Mouse (Mus musculus) thymus, postnatal 4 days (tissue): ENCODE results near the gene Gm15517.
A peak's percentile ranks its signal among the peaks of the same experiment; 100 is the strongest.
"Not testable (repeated sequence)": the region's sequence is repeated elsewhere in the genome, so short reads cannot be mapped to it uniquely, and the experiment has no call there.

Source experiments
- DNase-seq: peaks from one replicate; pipeline ENCODE4 v3.0.0; 2021

Gene Gm15517

GRCm38 (mm10) chr7:44261147-44261546, at the start of gene Gm15517:
TSS of gene Gm15517 (plus strand) at chr7:44261447.
- DNase-seq, result no peak

- DNase-seq, result no peak
These were observed 45.6 kb upstream of the Gm15517 start, which contains the start of gene Klk1b5 for GRCm38 (mm10) chr7:44215645-44216044. TSS of gene Klk1b5 (plus strand) at chr7:44215945.

DNA sequence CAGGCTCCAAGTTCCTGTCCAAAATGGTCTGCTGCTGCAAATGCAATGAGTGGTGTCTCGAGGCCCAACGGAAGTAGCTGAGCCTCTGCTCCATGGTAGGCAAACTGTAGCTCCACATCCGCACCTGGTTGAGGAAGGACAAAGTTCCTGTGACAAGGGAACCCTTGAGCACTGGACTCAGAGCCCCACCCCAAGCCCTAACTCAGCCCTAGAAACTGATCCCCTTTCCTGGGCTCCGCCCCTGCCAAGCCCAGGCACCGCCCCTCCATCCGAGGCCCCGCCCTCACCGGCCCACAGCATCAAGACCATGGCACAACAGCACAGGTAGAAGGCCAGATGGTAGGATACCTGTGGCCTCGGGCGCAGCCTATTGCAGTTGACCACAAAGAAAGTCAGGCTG, 39.6 kb upstream of the Gm15517 start:
- DNase-seq, result not testable (repeated sequence)

- not testable (repeated sequence) for DNase-seq
These were observed 38.9 kb upstream of the Gm15517 start for GRCm38 (mm10) chr7:44222335-44222734.

DNA sequence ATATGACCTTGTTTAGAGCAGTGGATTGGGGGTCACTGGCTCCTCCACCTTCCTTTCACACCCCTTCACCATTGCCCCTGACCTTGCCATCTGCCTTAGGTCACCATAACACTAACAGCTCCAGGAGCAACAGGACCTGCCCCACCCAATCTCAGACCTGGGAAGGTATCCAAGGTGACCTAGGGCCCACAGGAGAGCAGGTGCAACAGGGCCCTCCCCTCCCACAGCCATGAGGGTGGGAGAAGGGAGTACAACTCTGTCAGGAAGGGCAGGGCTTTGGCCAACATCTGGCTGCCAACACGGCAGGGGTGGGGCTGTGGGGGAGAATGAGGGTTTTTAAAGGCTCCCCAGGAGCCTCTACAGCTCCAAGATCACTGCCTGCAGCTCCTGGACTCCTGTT, 36.2 kb upstream of the Gm15517 start, which contains the start of gene Klk1:
Gene Klk1 (plus strand): TSS at position 285 of the 400 bp plus-strand sequence.
- DNase-seq, result no peak

DNA sequence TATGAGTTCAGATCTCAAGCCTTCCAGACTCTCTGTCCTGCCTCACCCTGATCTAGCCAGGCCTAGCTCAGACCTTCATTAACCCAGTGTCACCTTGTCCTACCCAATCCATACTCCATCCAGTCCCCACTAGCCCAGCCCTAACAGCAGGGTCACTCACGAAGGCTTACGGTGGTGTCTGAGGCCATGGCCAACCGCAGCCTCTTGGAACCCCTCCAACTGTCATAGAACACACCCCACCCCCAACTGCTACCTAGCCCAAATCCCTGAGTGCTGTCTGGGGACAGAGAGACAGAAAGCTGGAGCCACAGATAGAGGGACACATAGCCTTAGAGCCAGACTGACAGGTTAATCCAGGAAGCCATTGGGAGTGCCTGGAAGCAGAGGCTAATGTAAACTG, 25.3 kb upstream of the Gm15517 start, which contains the start of gene Gm36864:
Gene Gm36864 (plus strand): TSS at position 269 of the 400 bp plus-strand sequence.
- no peak for DNase-seq

- no peak for DNase-seq
These were observed 21.3 kb upstream of the Gm15517 start for GRCm38 (mm10) chr7:44239913-44240312.

DNA sequence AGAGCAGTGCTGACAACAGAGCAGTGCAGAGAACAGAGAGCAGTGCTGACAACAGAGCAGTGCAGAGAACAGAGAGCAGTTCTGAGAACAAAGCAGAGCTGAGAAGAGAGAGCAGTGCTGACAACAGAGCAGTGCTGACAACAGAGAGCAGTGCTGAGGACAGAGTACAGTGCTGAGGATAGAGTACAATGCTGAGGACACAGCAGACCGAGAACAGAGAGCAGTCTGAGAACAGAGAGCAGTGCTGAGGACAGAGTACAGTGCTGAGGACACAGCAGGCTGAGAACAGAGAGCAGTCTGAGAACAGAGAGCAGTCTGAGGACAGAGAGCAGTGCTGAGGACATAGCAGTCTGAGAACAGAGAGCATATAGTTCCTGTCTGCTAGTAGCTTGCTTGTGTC, 20.5 kb upstream of the Gm15517 start:
- DNase-seq, result no peak

- no peak for DNase-seq
These were observed 20.1 kb upstream of the Gm15517 start for GRCm38 (mm10) chr7:44241163-44241562.

DNA sequence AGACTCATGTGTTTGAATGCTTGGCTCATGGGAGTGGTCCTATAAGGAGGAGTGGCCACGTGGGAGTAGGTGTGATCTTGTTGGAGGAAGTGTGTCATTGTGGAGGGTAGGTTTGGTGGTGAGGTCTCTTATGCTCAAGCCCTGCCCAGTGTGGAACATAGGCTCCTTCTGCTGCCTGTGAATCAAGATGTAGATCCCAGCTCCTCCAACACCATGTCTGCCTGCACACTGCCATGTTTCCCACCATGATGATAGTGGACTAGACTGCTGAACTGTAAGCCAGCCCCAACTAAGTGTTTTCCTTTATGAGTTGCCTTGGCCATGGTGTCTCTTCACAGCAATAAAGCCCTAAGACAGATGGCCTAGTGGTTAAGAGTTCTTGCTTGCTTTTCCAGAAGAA, 17.2 kb upstream of the Gm15517 start:
- DNase-seq, result no peak

GRCm38 (mm10) chr7:44246055-44246983, 14.9 kb upstream of the Gm15517 start, which contains the start of the genes 1700028J19Rik and 2410002F23Rik:
TSS of gene 1700028J19Rik (minus strand) at chr7:44246695.
TSS of gene 2410002F23Rik (plus strand) at chr7:44246722.
- DNase-seq, result peak; percentile 96

DNA sequence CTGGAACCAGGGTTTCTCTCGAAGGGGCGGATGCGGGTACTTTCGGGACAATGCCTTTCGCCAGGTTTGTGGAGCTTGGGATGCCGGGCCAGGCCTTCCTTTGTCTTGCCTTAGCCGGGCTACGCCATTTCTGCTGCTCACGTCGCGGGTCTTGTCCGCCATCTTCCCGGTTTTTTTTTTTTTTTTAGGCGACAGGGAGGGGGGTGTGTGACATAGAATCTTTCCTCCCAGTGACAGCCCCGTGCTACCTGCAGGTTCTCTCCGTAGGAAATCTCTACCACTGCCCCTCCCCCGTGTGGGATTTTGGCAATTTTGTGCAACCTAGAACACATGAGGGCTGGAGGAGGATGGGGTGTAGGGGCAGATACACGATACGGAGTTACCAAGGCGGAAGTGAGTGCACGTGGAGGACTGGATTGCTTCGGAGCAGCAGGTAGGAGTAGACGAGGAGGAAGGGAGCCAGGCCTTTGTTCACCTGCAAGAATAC, 14.2 kb upstream of the Gm15517 start:
- DNase-seq, result no peak

GRCm38 (mm10) chr7:44247971-44248370, 13.3 kb upstream of the Gm15517 start:
- no peak for DNase-seq

DNA sequence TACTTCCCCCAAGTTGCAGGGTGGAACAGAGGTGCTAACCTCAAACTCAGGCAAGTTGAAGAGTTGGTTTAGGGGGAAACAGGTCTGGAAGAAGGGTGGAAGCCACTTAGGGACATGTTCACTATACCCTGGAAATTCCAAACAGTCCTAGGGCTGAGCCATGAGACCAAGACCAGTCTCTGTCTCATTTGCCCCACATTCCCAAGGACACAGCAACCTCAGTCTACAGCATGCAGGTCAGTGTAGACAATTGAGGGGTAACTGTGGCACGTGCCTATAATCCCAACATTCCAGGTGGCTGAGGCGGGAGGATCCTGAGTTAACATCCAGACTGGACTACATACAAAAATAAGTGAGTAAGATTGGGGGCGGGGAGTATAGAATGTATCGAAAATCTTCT, 12.0 kb upstream of the Gm15517 start:
- no peak for DNase-seq

DNA sequence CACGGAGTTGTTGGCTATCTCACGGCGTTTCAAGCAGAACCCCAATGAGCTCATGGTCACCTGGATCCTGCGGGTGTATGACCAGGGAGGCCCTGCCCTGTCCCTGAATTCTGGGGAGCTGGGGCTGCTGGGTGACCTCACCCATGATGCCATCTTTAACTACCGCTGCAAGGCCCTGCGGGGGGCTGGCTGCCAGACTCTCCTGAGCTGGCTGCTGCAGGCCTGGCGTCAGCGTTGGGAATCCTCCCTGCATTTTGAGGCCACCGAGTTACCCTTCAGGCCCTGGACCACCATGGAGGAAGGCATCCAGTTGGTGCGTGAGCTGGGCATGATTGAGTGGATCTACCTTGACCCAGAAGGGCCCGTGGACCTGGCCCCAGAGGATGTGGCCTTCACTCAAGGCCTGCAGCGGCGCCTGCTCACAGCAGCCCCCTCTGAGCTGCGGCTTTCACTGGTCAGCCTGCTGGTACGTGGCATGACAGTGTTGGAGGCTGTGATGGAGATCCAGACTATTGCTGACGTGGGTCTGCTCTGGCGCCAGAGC, 10.4 kb upstream of the Gm15517 start:
- not testable (repeated sequence) for DNase-seq

DNA sequence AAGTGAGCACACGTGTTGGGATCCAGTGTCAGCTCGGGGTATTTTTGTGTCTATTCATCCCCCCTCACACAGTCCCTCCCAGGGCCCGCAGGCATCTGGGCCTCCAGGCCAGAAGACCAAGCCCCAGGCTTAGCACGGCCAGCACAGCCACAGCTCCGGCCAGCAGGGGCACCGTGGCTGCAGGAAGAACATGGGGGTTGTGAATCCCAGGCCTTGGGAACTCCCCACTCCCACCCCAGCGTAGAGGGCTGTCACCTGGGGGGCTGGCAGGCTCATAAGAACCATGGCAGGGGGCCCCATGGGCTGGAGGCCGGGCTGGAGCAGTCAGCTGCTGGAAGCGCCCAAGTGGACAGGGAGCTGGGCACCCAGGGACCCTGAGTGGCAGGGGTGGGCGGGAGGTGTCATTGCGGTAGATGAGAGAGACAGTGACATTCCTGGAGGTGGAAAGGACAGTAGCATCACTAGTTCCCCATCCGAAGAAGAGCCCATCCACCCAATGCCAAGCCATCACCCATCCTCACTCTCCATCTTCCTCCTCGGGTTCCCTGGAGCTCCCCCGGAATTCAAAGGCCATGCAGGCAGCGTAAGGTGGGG, 8.1 kb upstream of the Gm15517 start:
- no peak for DNase-seq

GRCm38 (mm10) chr7:44254930-44255329, 6.3 kb upstream of the Gm15517 start:
- no peak for DNase-seq

DNA sequence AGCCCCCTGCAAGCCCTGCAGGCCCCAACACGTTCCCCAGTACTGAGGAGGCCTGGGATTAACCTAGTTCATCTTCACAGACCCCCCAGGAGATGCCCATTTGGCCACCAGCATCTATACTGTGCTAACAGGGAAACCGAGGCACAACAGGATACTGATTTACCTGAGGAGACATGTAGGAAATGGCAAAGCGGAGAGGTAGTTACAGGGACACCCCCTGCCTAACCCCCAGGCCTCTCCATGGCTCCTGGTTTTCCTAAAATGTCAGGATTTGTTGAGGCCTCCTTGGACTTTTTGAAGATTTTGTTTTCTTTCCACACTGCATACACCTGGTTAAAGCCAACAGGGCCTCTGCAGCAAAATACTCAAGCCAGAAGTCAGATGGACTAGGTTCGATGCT, 4.0 kb upstream of the Gm15517 start, which contains the start of gene Acp4:
Gene Acp4 (minus strand): TSS at position 101 of the 400 bp plus-strand sequence.
- no peak for DNase-seq

DNA sequence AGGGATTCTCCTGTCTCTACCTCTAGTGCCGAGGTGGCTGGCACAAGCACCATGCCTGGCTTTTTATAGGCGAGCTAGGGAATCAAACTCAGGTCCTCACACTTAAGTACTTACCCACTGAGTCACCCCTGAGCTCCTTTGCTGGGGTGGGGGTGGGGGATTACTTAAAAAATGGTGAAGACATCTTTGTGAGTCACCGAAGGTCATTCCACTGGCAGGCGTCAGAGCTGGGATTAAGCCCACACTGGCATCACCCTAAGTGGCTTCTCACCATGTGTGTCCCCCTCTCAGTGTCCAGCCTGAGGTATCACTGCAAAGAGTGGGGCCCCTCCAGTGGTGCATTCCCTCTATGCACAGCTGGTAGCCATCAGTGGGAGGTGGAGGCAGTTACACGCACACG, 837 bp upstream of the Gm15517 start:
- DNase-seq, result no peak

DNA sequence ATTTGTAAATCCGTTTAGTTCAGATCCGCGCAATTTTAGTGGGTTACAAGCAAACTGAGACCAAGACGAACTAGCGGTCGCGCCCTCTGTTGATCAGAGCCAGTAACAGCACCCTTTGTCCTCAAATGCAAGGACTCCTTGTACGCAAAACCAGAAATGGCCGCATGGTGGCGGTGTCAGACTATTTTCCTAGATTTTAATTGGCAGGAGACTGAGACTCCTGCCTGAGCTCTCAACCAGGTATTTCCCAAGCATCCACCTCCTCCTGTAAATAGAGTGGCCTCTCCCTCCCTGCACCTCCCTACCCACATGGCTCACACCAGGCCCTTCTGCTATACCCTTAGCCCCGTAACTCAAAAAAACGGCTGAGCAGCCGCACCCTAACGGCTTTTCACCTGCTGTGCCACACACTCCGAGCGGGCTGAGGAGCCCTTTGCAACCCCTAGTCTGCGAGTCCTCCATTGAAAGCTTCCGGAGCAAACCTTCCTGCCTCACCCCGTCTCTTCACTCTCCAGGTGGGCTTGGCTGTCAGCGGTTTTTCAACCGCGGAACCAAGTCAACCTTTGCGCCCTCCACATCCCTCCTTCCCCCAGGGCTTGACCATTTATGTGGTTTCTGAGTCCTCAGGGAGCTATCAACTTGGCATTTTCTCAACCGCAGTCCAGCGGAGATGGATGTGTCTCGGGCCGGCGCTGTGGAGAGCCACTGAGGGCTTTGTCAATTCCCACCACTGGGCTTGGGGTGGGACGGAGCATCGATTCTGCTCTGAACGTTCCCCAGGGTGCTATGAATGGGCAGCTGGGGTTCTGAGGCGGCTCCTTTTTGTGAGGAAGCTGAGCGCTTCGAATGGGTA, 1.8 kb downstream of the Gm15517 start:
- DNase-seq, result peak; percentile 96

DNA sequence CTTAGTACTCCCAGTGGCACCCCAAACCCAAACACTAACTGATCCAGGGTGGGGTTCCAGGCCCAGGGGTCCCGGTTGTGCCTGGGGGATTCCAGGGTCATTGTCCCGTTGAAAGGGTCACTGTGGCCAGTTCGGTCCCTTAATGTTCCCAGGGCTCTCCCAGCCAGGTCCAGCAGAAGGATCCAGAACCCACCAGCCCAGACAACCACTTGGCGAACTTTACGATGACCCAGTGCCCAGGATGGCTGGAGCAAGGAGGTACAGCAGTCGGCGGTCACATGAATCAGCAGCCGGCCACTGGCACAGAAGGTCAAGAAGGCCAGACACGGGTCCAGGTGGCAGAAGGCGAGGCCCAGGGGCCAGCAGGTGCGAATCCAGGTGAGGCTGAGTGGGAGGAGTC, 6.9 kb downstream of the Gm15517 start:
- no peak for DNase-seq

- DNase-seq, result no peak
These were observed 8.2 kb downstream of the Gm15517 start for GRCm38 (mm10) chr7:44269397-44269796.
